Mouse (Mus musculus) lung, postnatal 25 days (tissue): ENCODE data around the gene Pigk.

Source experiments
- DNase-seq: peaks from one replicate; pipeline ENCODE4 v3.0.0; 2022; ENCODE audit warnings: low spot score

Gene Pigk

GRCm38 (mm10) chr3:152990787-152991186, 276.9 kb downstream of the Pigk start:
- DNase-seq: no peak

GRCm38 (mm10) chr3:152993608-152994007, 279.7 kb downstream of the Pigk start:
- no peak for DNase-seq

GRCm38 (mm10) chr3:152998106-152998505, 284.2 kb downstream of the Pigk start:
- DNase-seq: peak; percentile 8

GRCm38 (mm10) chr3:152998901-152999300, 285.0 kb downstream of the Pigk start:
- DNase-seq: no peak

GRCm38 (mm10) chr3:153006893-153007292, 293.0 kb downstream of the Pigk start:
- DNase-seq: no peak

- no peak for DNase-seq
These were observed 302.5 kb downstream of the Pigk start for GRCm38 (mm10) chr3:153016355-153016754.

GRCm38 (mm10) chr3:153018051-153018450, 304.2 kb downstream of the Pigk start:
- no peak for DNase-seq

- no peak for DNase-seq
These were observed 310.1 kb downstream of the Pigk start for GRCm38 (mm10) chr3:153024016-153024415.
